Mouse (Mus musculus): Measurements from ENCODE around the gene Itpkb.

- TF ChIP-seq CTCF (IDR thresholded peaks at IDR 0.05; ENCODE audit: low read depth, low read length): no peak
- TF ChIP-seq POLR2AphosphoS5 (IDR thresholded peaks at IDR 0.05; ENCODE audit: insufficient replicate concordance, low read depth, low read length): no peak
- TF ChIP-seq GATA1 (IDR thresholded peaks at IDR 0.05; ENCODE audit: borderline replicate concordance, low read length): no peak
- no peak for TF ChIP-seq TAL1 (conservative IDR thresholded peaks at IDR 0.05; ENCODE audit: low read depth, low read length)
Observed at GRCm38 (mm10) chr1:180354129-180354528, 23.8 kb downstream of the Itpkb start.

All from G1E (cell line).